Mouse (Mus musculus): ENCODE results near the gene Teddm1b. TPM values are rescaled to one million over a fixed set of nuclear protein-coding genes. Genes with fewer than 3 reads are reported as not detected.

Teddm1b gene
- total and polyA plus RNA-seq, 3 experiments: 0.05 to 0.30 TPM; not detected in 1

DNA sequence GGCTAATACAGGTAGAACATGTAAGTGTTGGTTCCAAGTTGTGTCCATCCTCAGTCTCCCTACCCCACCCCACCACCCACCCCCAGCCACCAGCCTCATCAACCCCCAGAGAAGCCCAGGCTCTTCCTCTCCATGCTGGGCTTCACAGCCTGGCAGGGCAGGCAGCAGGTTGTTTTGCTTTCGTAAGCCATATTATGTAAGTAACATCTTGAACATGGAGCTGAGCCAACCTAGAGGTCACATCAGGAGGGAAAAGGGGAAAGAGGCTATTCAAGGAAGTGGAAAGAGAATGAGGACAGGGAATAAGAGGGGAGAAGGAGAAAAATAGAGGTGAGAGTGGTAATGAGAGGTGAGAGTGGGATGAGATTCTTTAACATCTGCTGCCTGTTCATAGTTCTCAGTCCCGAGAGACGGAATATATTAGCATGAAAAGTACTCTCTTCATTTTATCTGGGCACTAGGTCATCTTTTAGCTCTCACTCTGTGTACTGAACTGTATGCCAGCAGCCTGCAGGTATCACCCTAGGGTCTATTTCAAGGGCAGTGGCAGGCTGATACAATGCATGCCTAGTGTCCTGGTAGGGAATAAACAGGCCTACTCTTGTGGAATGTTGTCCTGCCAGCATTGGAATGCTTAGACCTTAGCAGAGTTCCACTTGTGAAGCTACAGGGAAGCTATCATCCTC is 44.5 kb downstream of the Teddm1b start:
- no peaks in the 10 kb centered on the region for H3K9me3 ChIP-seq (replicated peaks)
- TF ChIP-seq CTCF (IDR thresholded peaks at IDR 0.05; ENCODE audit: low read depth, low read length) (no peak), GATA1 (IDR thresholded peaks at IDR 0.05; ENCODE audit: borderline replicate concordance, low read length) (no peak), TAL1 (conservative IDR thresholded peaks at IDR 0.05; ENCODE audit: low read depth, low read length) (no peak)
- no peaks in the 10 kb centered on the region for H3K36me3 ChIP-seq (replicated peaks)
- H3K4me1 ChIP-seq (ENCODE audit: insufficient read depth, low read depth, low read length): peaks cover 26% of the 10 kb centered on the region
- no peak overlapping the region for H3K4me3 ChIP-seq (ENCODE audit: low read depth, low read length)
- peaks cover 5% of the 10 kb centered on the region; the same call in 1 of the 2 replicates for H3K27me3 ChIP-seq (ENCODE audit: insufficient read depth, low read length)
- ATAC-seq (ENCODE audit: extremely low read depth, insufficient number of reproducible peaks, low FRiP score, poor library complexity, severe bottlenecking) (no peak), DNase-seq (ENCODE audit: low spot score) (no peak)

- Histone ChIP-seq H3K27me3 (ENCODE audit: insufficient read depth, low read length) (peaks cover 9% of the 10 kb centered on the region; the same call in 1 of the 2 replicates), H3K4me1 (ENCODE audit: insufficient read depth, low read depth, low read length) (peaks cover 24% of the 10 kb centered on the region), H3K4me3 (ENCODE audit: low read depth, low read length) (no peak overlapping the region), H3K9me3 (replicated peaks) (no peaks in the 10 kb centered on the region), H3K36me3 (replicated peaks) (no peaks in the 10 kb centered on the region)
- TF ChIP-seq CTCF (IDR thresholded peaks at IDR 0.05; ENCODE audit: low read depth, low read length): no peak
- no peak for TF ChIP-seq GATA1 (IDR thresholded peaks at IDR 0.05; ENCODE audit: borderline replicate concordance, low read length)
- no peak for TF ChIP-seq GATA2 (IDR thresholded peaks at IDR 0.05; ENCODE audit: borderline replicate concordance, low read depth, low read length)
- no peak for TF ChIP-seq POLR2AphosphoS5 (IDR thresholded peaks at IDR 0.05; ENCODE audit: insufficient replicate concordance, low read depth, low read length)
- no peak for TF ChIP-seq TAL1 (conservative IDR thresholded peaks at IDR 0.05; ENCODE audit: low read depth, low read length)
- ATAC-seq (ENCODE audit: extremely low read depth, insufficient number of reproducible peaks, low FRiP score, poor library complexity, severe bottlenecking): no peak
- DNase-seq (ENCODE audit: low spot score): no peak
Measured at GRCm38 (mm10) chr1:153921642-153922041, 47.5 kb downstream of the Teddm1b start.

DNA sequence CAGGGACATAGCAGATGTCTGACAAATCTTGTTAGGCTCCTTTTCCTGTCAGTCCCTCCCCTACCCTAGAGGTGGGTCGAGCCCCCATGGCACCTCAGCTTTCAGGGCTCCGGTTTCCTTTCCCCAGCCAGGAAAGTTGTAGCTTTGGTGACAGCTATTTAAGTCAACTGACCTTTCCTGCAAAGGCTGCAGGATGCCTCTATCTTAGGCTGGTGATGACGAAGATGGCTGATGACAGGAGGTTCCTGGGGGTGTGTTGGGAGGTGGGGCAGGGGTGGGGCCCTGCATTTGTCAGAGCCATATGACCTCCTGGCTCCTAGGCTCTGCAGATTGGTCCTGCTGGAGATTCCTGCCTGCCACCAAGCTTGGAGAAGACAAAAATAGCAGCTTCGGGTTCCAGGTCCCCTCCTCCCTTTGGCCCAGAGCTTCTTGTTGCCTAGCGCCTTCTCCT is 48.5 kb downstream of the Teddm1b start:
- DNase-seq (ENCODE audit: low spot score) (no peak), ATAC-seq (ENCODE audit: extremely low read depth, insufficient number of reproducible peaks, low FRiP score, poor library complexity, severe bottlenecking) (no peak)
- Histone ChIP-seq H3K4me1 (ENCODE audit: insufficient read depth, low read depth, low read length) (peaks cover 24% of the 10 kb centered on the region), H3K4me3 (ENCODE audit: low read depth, low read length) (no peak overlapping the region), H3K36me3 (replicated peaks) (no peaks in the 10 kb centered on the region), H3K9me3 (replicated peaks) (no peaks in the 10 kb centered on the region), H3K27me3 (ENCODE audit: insufficient read depth, low read length) (peaks cover 11% of the 10 kb centered on the region)
- TF ChIP-seq GATA2 (IDR thresholded peaks at IDR 0.05; ENCODE audit: borderline replicate concordance, low read depth, low read length) (no peak), GATA1 (IDR thresholded peaks at IDR 0.05; ENCODE audit: borderline replicate concordance, low read length) (no peak), POLR2AphosphoS5 (IDR thresholded peaks at IDR 0.05; ENCODE audit: insufficient replicate concordance, low read depth, low read length) (no peak), CTCF (IDR thresholded peaks at IDR 0.05; ENCODE audit: low read depth, low read length) (no peak), TAL1 (conservative IDR thresholded peaks at IDR 0.05; ENCODE audit: low read depth, low read length) (no peak)

- H3K36me3 ChIP-seq (replicated peaks): no peaks in the 10 kb centered on the region
- H3K27me3 ChIP-seq (ENCODE audit: insufficient read depth, low read length): peaks cover 6% of the 10 kb centered on the region
- no peak for TF ChIP-seq CTCF (IDR thresholded peaks at IDR 0.05; ENCODE audit: low read depth, low read length)
- TF ChIP-seq GATA2 (IDR thresholded peaks at IDR 0.05; ENCODE audit: borderline replicate concordance, low read depth, low read length): no peak
- no peak for TF ChIP-seq TAL1 (conservative IDR thresholded peaks at IDR 0.05; ENCODE audit: low read depth, low read length)
- TF ChIP-seq POLR2AphosphoS5 (IDR thresholded peaks at IDR 0.05; ENCODE audit: insufficient replicate concordance, low read depth, low read length): no peak
- TF ChIP-seq GATA1 (IDR thresholded peaks at IDR 0.05; ENCODE audit: borderline replicate concordance, low read length): no peak
- no peak overlapping the region for H3K4me3 ChIP-seq (ENCODE audit: low read depth, low read length)
- no peaks in the 10 kb centered on the region for H3K9me3 ChIP-seq (replicated peaks)
- ATAC-seq (ENCODE audit: extremely low read depth, insufficient number of reproducible peaks, low FRiP score, poor library complexity, severe bottlenecking) (no peak), DNase-seq (ENCODE audit: low spot score) (no peak)
- H3K4me1 ChIP-seq (ENCODE audit: insufficient read depth, low read depth, low read length): peaks cover 16% of the 10 kb centered on the region
Measured at GRCm38 (mm10) chr1:153924395-153925385, 50.5 kb downstream of the Teddm1b start.

Other genes starting within 250 kb of the Teddm1b start
- gene Rgs8, start 221.3 kb upstream of the Teddm1b start, total RNA-seq (2014; fragmentation: Nextera tagmentation): not detected in 2 replicates
- gene Rgs8, start 221.3 kb upstream of the Teddm1b start, total RNA-seq (2017): 0.12 and 0.16 TPM in 2 replicates
- 0.01 TPM in 1 of 2 replicates, not detected in the other for gene Rgs8, start 221.3 kb upstream of the Teddm1b start, polyA plus RNA-seq (2012)
- not detected in 2 replicates for gene Rgs16, start 134.0 kb upstream of the Teddm1b start, total RNA-seq (2014; fragmentation: Nextera tagmentation)
- not detected in 2 replicates for gene Rgs16, start 134.0 kb upstream of the Teddm1b start, total RNA-seq (2017)
- not detected in 2 replicates for gene Rgs16, start 134.0 kb upstream of the Teddm1b start, polyA plus RNA-seq (2012)
- 99.4 and 144 TPM in 2 replicates for gene Rnasel, start 124.9 kb upstream of the Teddm1b start, total RNA-seq (2014; fragmentation: Nextera tagmentation)
- gene Rnasel, start 124.9 kb upstream of the Teddm1b start, total RNA-seq (2017): 113 and 118 TPM in 2 replicates
- gene Rnasel, start 124.9 kb upstream of the Teddm1b start, polyA plus RNA-seq (2012): 4.6 and 4.8 TPM in 2 replicates
- gene Rgsl1, start 30.2 kb upstream of the Teddm1b start, total RNA-seq (2014; fragmentation: Nextera tagmentation): not detected in 2 replicates
- 0.06 and 0.16 TPM in 2 replicates for gene Rgsl1, start 30.2 kb upstream of the Teddm1b start, total RNA-seq (2017)
- not detected in 2 replicates for gene Rgsl1, start 30.2 kb upstream of the Teddm1b start, polyA plus RNA-seq (2012)
- gene Teddm1a, start 17.4 kb downstream of the Teddm1b start, total RNA-seq (2014; fragmentation: Nextera tagmentation): not detected in 2 replicates
- gene Teddm1a, start 17.4 kb downstream of the Teddm1b start, total RNA-seq (2017): 0.16 and 0.35 TPM in 2 replicates
- gene Teddm1a, start 17.4 kb downstream of the Teddm1b start, polyA plus RNA-seq (2012): not detected in 2 replicates
- 143 and 151 TPM in 2 replicates for gene Glul, start 25.6 kb downstream of the Teddm1b start, total RNA-seq (2014; fragmentation: Nextera tagmentation)
- gene Glul, start 25.6 kb downstream of the Teddm1b start, total RNA-seq (2017): 151 and 157 TPM in 2 replicates
- 54.0 and 70.2 TPM in 2 replicates for gene Glul, start 25.6 kb downstream of the Teddm1b start, polyA plus RNA-seq (2012)
- gene Teddm2, start 25.9 kb downstream of the Teddm1b start, total RNA-seq (2014; fragmentation: Nextera tagmentation): 0.75 TPM in 1 of 2 replicates, not detected in the other
- gene Teddm2, start 25.9 kb downstream of the Teddm1b start, total RNA-seq (2017): 0.06 and 0.44 TPM in 2 replicates
- gene Teddm2, start 25.9 kb downstream of the Teddm1b start, polyA plus RNA-seq (2012): 0.15 and 0.18 TPM in 2 replicates